Mouse (Mus musculus): Measurements from ENCODE around the gene Myo16. TPM values are rescaled to one million over a fixed set of nuclear protein-coding genes. Genes with fewer than 3 reads are reported as not detected.

The Myo16 gene
- polyA plus RNA-seq, 1 experiment: 0.08 TPM

DNA sequence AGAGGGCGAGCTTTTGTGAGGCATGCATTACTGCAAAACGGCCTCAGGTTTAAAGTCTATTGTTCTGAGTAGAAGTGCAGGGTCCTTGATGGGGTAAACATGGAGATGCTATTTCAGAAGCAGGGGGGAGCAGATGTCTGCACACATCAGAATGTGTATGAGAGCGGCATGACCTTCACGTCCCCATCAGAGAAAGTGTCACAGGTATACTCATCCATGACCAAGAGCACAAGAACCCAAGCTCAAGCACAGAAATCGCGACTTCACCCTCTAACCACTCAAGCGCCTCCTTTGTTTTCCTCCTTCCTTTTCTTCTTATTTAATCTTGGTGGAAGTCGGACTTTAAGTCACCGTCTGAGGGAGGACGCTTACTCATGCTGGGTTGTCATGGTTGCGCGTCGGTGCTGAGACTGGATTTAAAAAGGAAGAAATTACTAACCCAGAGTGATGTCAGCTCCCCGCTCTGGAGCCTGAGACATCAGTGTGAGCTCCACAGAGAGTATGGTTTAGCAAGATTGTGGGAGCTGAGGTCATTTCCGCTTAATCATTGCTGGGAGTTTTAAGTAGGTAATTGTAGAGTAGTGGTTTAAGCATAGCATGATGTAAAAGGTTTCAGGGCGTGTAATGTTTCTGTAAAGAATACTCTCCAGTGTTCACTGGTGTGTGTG lies 381.0 kb downstream of the Myo16 start:
- no peaks in the 10 kb centered on the region for H3K4me1 ChIP-seq (ENCODE audit: control insufficient read depth, insufficient read depth, low read length)
- no peaks in the 10 kb centered on the region for H3K36me3 ChIP-seq (ENCODE audit: control insufficient read depth, insufficient read depth, low read length)
- 52% methylated on average over 16 of the region's 16 CpGs for WGBS
- H3K27ac ChIP-seq (ENCODE audit: insufficient read depth, low read depth, low read length): no peak overlapping the region
- TF ChIP-seq POLR2A (IDR thresholded peaks at IDR 0.05; ENCODE audit: low read depth, low read length): no peak
- no peak for TF ChIP-seq CTCF (conservative IDR thresholded peaks at IDR 0.05; ENCODE audit: insufficient read depth, insufficient read length, low read depth, low read length)
- no peak for DNase-seq
- H3K27me3 ChIP-seq (replicated peaks; ENCODE audit: control insufficient read depth, insufficient read depth, low read length): no peaks in the 10 kb centered on the region
- H3K4me3 ChIP-seq (ENCODE audit: insufficient read depth, low read depth, low read length): no peak overlapping the region

- no peak overlapping the region for H3K27ac ChIP-seq (ENCODE audit: insufficient read depth, low read depth, low read length)
- TF ChIP-seq CTCF (conservative IDR thresholded peaks at IDR 0.05; ENCODE audit: insufficient read depth, insufficient read length, low read depth, low read length) (no peak), POLR2A (IDR thresholded peaks at IDR 0.05; ENCODE audit: low read depth, low read length) (no peak)
- no peaks in the 10 kb centered on the region for H3K4me1 ChIP-seq (ENCODE audit: control insufficient read depth, insufficient read depth, low read length)
- H3K4me3 ChIP-seq (ENCODE audit: insufficient read depth, low read depth, low read length): no peak overlapping the region
- WGBS: 48% methylated on average over 6 of the region's 6 CpGs
- H3K36me3 ChIP-seq (ENCODE audit: control insufficient read depth, insufficient read depth, low read length): no peaks in the 10 kb centered on the region
- no peak for DNase-seq
- H3K27me3 ChIP-seq (replicated peaks; ENCODE audit: control insufficient read depth, insufficient read depth, low read length): no peaks in the 10 kb centered on the region
Observed at GRCm38 (mm10) chr8:10538319-10538718, 384.6 kb downstream of the Myo16 start.

DNA sequence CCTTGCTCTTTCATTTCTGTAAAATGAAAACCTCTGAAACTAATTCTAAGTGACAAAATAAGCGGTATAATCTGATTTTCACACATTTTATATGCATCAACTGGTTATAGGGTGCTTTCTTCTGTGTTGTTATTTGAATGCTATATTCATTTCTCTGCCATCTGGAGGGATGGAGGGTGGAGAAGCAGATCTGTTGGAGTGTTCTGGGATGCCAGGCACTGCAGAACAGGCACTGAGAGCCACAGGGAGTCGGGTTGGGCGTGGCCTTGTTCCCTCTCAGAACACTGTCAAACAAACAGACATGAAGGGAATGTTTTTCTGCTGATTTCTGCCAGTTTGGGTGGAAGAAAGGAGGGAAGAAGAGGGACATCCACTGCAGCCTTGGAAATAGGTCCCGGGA lies 386.0 kb downstream of the Myo16 start:
- Histone ChIP-seq H3K4me1 (ENCODE audit: control insufficient read depth, insufficient read depth, low read length) (no peaks in the 10 kb centered on the region), H3K27ac (ENCODE audit: insufficient read depth, low read depth, low read length) (no peak overlapping the region), H3K36me3 (ENCODE audit: control insufficient read depth, insufficient read depth, low read length) (no peaks in the 10 kb centered on the region), H3K4me3 (ENCODE audit: insufficient read depth, low read depth, low read length) (no peak overlapping the region), H3K27me3 (replicated peaks; ENCODE audit: control insufficient read depth, insufficient read depth, low read length) (no peaks in the 10 kb centered on the region)
- TF ChIP-seq CTCF (conservative IDR thresholded peaks at IDR 0.05; ENCODE audit: insufficient read depth, insufficient read length, low read depth, low read length) (no peak), POLR2A (IDR thresholded peaks at IDR 0.05; ENCODE audit: low read depth, low read length) (no peak)
- no peak for DNase-seq
- WGBS: 81% methylated on average over 4 of the region's 4 CpGs

DNA sequence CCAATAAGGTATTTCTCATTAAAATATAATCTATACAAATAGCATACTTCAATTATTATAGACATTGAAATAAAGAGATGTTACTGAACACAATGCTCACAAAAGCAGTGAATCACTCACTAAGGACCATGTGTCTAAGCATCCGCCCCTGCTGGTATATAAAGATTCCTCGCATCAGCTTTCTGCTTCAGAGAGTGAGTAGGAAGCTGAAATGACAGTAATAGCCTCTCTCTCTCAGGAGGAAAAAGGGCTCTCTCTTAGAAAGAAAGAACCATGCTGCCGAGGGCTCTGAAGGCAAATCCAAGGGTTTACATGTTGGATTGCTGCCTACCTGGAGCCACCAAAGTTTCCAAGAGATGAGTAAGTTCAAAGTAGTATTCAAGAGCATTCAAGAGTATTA lies 392.2 kb downstream of the Myo16 start:
- no peaks in the 10 kb centered on the region for H3K4me1 ChIP-seq (ENCODE audit: control insufficient read depth, insufficient read depth, low read length)
- no peak overlapping the region for H3K27ac ChIP-seq (ENCODE audit: insufficient read depth, low read depth, low read length)
- DNase-seq: no peak
- no peaks in the 10 kb centered on the region for H3K27me3 ChIP-seq (replicated peaks; ENCODE audit: control insufficient read depth, insufficient read depth, low read length)
- H3K36me3 ChIP-seq (ENCODE audit: control insufficient read depth, insufficient read depth, low read length): no peaks in the 10 kb centered on the region
- TF ChIP-seq POLR2A (IDR thresholded peaks at IDR 0.05; ENCODE audit: low read depth, low read length): no peak
- TF ChIP-seq CTCF (conservative IDR thresholded peaks at IDR 0.05; ENCODE audit: insufficient read depth, insufficient read length, low read depth, low read length): no peak
- H3K4me3 ChIP-seq (ENCODE audit: insufficient read depth, low read depth, low read length): no peak overlapping the region
- 86% methylated on average over 3 of the region's 3 CpGs for WGBS

GRCm38 (mm10) chr8:10546519-10546918 lies 392.8 kb downstream of the Myo16 start:
- no peak overlapping the region for H3K27ac ChIP-seq (ENCODE audit: insufficient read depth, low read depth, low read length)
- WGBS: 85% methylated on average over 8 of the region's 8 CpGs
- no peak overlapping the region for H3K4me3 ChIP-seq (ENCODE audit: insufficient read depth, low read depth, low read length)

DNA sequence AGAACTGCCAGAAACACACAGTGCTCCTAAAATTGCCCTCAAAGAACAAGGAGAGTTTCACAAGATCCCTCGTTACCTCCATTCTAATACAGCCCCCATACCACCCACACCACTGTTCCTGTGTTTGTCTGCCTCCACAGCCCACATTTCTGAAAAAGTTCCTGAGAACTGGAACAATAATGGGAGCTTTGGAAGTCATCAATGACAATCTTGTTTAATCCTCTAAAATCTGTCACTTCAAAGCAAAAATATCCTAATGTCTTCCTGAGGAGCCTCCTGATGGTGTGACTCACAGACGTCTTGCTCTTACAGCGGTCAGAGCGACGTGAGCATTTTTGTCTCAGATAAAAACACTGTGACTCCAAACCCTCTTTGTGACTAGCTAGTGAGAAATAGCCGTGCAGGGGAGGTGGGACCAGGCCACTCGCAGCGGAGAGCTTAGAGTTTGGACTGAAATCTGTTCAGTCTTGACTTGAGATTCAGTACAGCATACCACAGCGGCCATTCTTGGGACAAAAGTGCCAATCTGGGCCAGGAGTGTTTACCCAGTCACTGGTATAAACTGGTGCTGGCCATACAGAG lies 394.4 kb downstream of the Myo16 start:
- DNase-seq: no peak
- H3K4me3 ChIP-seq (ENCODE audit: insufficient read depth, low read depth, low read length): no peak overlapping the region
- H3K36me3 ChIP-seq (ENCODE audit: control insufficient read depth, insufficient read depth, low read length): no peaks in the 10 kb centered on the region
- no peak for TF ChIP-seq POLR2A (IDR thresholded peaks at IDR 0.05; ENCODE audit: low read depth, low read length)
- TF ChIP-seq CTCF (conservative IDR thresholded peaks at IDR 0.05; ENCODE audit: insufficient read depth, insufficient read length, low read depth, low read length): no peak
- H3K27ac ChIP-seq (ENCODE audit: insufficient read depth, low read depth, low read length): no peak overlapping the region
- 79% methylated on average over 9 of the region's 9 CpGs for WGBS
- no peaks in the 10 kb centered on the region for H3K27me3 ChIP-seq (replicated peaks; ENCODE audit: control insufficient read depth, insufficient read depth, low read length)
- H3K4me1 ChIP-seq (ENCODE audit: control insufficient read depth, insufficient read depth, low read length): no peaks in the 10 kb centered on the region

More at GRCm38 (mm10) chr8:10546519-10546918, 392.8 kb downstream of the Myo16 start:
- Histone ChIP-seq H3K36me3 (ENCODE audit: control insufficient read depth, insufficient read depth, low read length) (no peaks in the 10 kb centered on the region), H3K27me3 (replicated peaks; ENCODE audit: control insufficient read depth, insufficient read depth, low read length) (no peaks in the 10 kb centered on the region), H3K4me1 (ENCODE audit: control insufficient read depth, insufficient read depth, low read length) (no peaks in the 10 kb centered on the region)
- no peak for DNase-seq
- TF ChIP-seq POLR2A (IDR thresholded peaks at IDR 0.05; ENCODE audit: low read depth, low read length) (no peak), CTCF (conservative IDR thresholded peaks at IDR 0.05; ENCODE audit: insufficient read depth, insufficient read length, low read depth, low read length) (no peak)

DNA sequence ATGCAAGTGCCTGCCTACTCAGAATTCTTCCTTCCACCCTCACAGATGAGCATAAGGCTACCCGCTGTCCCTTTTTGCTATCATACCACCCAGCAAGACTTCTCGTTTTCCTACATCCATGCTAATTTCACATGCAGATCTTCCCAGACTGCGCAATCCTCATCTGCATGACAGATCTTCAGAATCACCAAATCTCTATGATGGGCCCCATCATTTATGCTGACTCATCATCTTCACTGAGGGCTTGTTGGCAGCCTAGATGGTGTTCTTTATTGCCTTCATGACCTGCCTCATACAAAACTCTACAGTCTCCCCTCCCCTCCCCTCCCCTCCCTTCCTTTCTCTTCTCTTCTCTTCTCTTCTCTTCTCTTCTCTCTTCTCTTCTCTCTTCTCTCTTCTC lies 395.7 kb downstream of the Myo16 start:
- Histone ChIP-seq H3K36me3 (ENCODE audit: control insufficient read depth, insufficient read depth, low read length) (no peaks in the 10 kb centered on the region), H3K27ac (ENCODE audit: insufficient read depth, low read depth, low read length) (no peak overlapping the region), H3K4me1 (ENCODE audit: control insufficient read depth, insufficient read depth, low read length) (no peaks in the 10 kb centered on the region), H3K4me3 (ENCODE audit: insufficient read depth, low read depth, low read length) (no peak overlapping the region), H3K27me3 (replicated peaks; ENCODE audit: control insufficient read depth, insufficient read depth, low read length) (no peaks in the 10 kb centered on the region)
- TF ChIP-seq POLR2A (IDR thresholded peaks at IDR 0.05; ENCODE audit: low read depth, low read length): no peak
- TF ChIP-seq CTCF (conservative IDR thresholded peaks at IDR 0.05; ENCODE audit: insufficient read depth, insufficient read length, low read depth, low read length): no peak
- WGBS: 94% methylated on average over 3 of the region's 3 CpGs
- no peak for DNase-seq

All from kidney, adult 2 months (tissue).